Mouse (Mus musculus) embryonic facial prominence, embryonic 14.5 days (tissue): ENCODE measurements at regions not wholly inside any gene's neighbourhood (a gene's known extent, or its start where the extent isn't known, plus 50 kb on each side); places are given as distances from the start of the nearest gene placed in this dataset.

ENCODE experiments used
- ATAC-seq: fragments of 200-750 bp; cut with Nextera tagmentation; 2 replicates; pipeline ENCODE4 v1.8.0; 2017; ENCODE audit warnings: low read depth, moderate number of reproducible peaks, moderate TSS enrichment
- DNase-seq: peaks from one replicate; pipeline ENCODE4 v3.0.0-alpha.2; 2015; ENCODE audit warnings: low spot score
- H3K27ac ChIP-seq: fragments of 300-500 bp; sonication (generic); replicated peaks from 2 replicates; pipeline ENCODE4 v1.5.1; 2014; ENCODE audit warnings: low read depth, mild to moderate bottlenecking, low read length, moderate library complexity
- H3K27me3 ChIP-seq: fragments of 300-500 bp; sonication (generic); replicated peaks from 2 replicates; pipeline ENCODE4 v1.6.1; 2014; ENCODE audit warnings: low read length; ENCODE audit not compliant: control insufficient read depth, insufficient read depth
- H3K36me3 ChIP-seq: fragments of 300-500 bp; sonication (generic); 2 replicates; pipeline ENCODE4 v1.6.1; 2014; ENCODE audit warnings: low read length, mixed read lengths; ENCODE audit not compliant: control insufficient read depth, insufficient read depth
- H3K4me1 ChIP-seq: fragments of 300-500 bp; sonication (generic); 2 replicates; pipeline ENCODE4 v1.6.1; 2014; ENCODE audit warnings: antibody characterized with exemption, low read length; ENCODE audit not compliant: control insufficient read depth, insufficient read depth
- H3K4me2 ChIP-seq: fragments of 300-500 bp; sonication (generic); 2 replicates; pipeline ENCODE4 v1.6.1; 2014; ENCODE audit warnings: low read depth, mild to moderate bottlenecking, low read length, moderate library complexity, mixed read lengths
- H3K4me3 ChIP-seq: fragments of 300-500 bp; sonication (generic); 2 replicates; pipeline ENCODE4 v1.5.1; 2014; ENCODE audit warnings: low read depth, mild to moderate bottlenecking, low read length
- H3K9ac ChIP-seq: fragments of 300-500 bp; sonication (generic); 2 replicates; pipeline ENCODE4 v1.6.1; 2014; ENCODE audit warnings: low read depth, mild to moderate bottlenecking, low read length, moderate library complexity, mixed read lengths
- H3K9me3 ChIP-seq: fragments of 300-500 bp; sonication (generic); 2 replicates; pipeline ENCODE4 v1.6.1; 2016; ENCODE audit warnings: low read length; ENCODE audit not compliant: control insufficient read depth
- WGBS: fragments of 180-500 bp; shearing (Covaris S2); extraction: QIAGEN DNeasy Blood & Tissue Kit; methylation state at CpG from one replicate; pipeline ENCODE4 v1.1.7; 2014; 5-methylcytosine and 5-hydroxymethylcytosine counted together

DNA sequence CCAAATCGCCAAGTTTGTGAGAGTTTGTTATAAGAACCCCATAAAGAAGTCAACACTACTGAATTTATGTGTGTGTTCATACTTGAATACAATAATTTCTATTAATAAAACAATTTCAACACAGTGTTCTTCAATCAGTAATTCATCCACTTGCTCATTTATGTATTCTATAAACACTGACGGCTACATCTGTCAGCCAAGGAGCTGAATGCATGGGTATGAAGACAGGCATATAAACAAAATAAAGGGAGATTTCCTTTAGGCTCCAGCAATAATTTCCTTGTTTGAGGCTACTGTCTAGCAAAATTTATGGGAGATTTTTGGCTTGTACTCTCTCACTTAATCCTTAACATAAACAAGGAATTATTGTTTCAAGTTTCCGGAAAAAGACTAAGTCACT lies 502.9 kb downstream of the Nedd1 start:
- no peak for DNase-seq
- no peaks in the 10 kb centered on the region for H3K27me3 ChIP-seq
- H3K4me3 ChIP-seq: no peak overlapping the region
- H3K9ac ChIP-seq: no peak overlapping the region
- H3K4me1 ChIP-seq: no peaks in the 10 kb centered on the region
- 71% methylated on average over 3 of the region's 3 CpGs for WGBS
- no peak for ATAC-seq
- no peak overlapping the region for H3K27ac ChIP-seq
- H3K9me3 ChIP-seq: no peaks in the 10 kb centered on the region
- H3K36me3 ChIP-seq: no peaks in the 10 kb centered on the region
- H3K4me2 ChIP-seq: no peak overlapping the region

DNA sequence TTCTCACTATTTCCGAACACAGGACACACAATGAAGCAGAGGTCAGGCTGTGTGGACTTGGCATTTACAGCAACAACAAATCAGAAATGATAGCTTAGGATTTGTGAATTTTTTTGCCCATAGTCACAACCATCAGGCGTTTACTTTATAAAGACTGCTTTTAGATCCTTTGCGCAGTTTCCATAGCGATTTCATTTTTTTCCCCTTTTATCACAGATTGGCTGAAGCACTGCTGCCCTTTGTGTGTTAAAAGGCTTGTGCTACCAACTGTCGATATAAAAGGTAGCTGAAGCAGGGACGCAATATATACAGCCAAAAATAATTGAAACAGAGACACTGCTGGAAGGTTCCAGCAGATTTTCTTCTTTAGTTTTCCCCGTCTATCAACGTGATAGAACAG lies 551.4 kb downstream of the Nedd1 start:
- no peak for ATAC-seq
- Histone ChIP-seq H3K9me3 (no peaks in the 10 kb centered on the region), H3K9ac (no peak overlapping the region), H3K4me2 (no peak overlapping the region), H3K36me3 (no peaks in the 10 kb centered on the region), H3K4me3 (no peak overlapping the region), H3K27me3 (no peaks in the 10 kb centered on the region), H3K27ac (no peak overlapping the region), H3K4me1 (no peaks in the 10 kb centered on the region)
- DNase-seq: no peak
- 82% methylated on average over 8 of the region's 8 CpGs for WGBS

DNA sequence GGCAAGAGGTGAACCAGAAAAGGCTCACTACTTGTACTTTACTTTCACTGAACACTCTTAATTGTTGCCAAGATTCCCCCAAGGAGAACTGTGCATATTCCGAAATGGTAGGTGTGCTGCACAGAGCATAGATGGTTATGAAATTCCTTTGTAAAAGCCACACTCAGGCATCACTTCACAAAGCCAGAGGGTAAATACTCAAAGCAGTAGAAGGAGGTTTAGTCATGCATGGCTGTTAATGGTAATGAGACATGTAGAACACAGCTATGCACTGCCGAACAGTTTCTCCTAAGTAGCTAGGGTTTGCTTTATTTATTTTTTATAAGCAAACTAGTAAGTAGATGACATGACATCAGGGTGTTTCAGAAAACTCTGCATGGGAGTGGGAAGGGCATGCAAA lies 556.2 kb downstream of the Nedd1 start:
- H3K9ac ChIP-seq: no peak overlapping the region
- H3K27me3 ChIP-seq: peaks cover 26% of the 10 kb centered on the region
- 64% methylated on average over 2 of the region's 2 CpGs for WGBS
- no peaks in the 10 kb centered on the region for H3K9me3 ChIP-seq
- H3K4me1 ChIP-seq: peaks cover 10% of the 10 kb centered on the region; the same call in 1 of the 2 replicates
- no peak for ATAC-seq
- H3K4me2 ChIP-seq: no peak overlapping the region
- no peak overlapping the region for H3K4me3 ChIP-seq
- H3K27ac ChIP-seq: no peak overlapping the region
- H3K36me3 ChIP-seq: no peaks in the 10 kb centered on the region
- peak; percentile 9 for DNase-seq

DNA sequence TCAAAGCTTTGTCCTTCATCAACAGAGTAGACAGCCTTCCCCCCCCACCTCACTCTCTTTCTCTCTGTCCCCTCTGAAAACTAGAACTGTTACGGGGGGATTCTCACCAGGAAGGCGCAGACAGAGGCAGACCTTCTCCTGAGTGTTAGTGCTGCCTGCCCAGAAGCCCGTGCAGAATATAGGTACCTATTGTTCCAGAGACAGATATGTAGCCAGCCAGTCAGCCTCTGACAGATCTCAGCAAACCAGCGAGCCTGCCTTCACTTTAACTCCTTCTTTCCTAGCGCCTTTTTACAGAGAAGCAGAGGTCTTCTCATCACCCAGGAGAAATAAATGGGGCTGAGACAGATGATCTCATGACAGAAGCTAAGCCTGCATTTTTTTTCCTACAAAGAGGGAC lies 557.2 kb downstream of the Nedd1 start:
- H3K4me3 ChIP-seq: peak overlapping the region; percentile 19; the same call in 1 of the 2 replicates
- DNase-seq: peak; percentile 15
- peak overlapping the region; percentile 19 for H3K4me2 ChIP-seq
- 26% methylated on average over 5 of the region's 5 CpGs for WGBS
- no peaks in the 10 kb centered on the region for H3K9me3 ChIP-seq
- peaks cover 10% of the 10 kb centered on the region; the same call in 1 of the 2 replicates for H3K4me1 ChIP-seq
- peaks cover 26% of the 10 kb centered on the region for H3K27me3 ChIP-seq
- no peak overlapping the region for H3K27ac ChIP-seq
- H3K36me3 ChIP-seq: no peaks in the 10 kb centered on the region
- ATAC-seq: no peak
- H3K9ac ChIP-seq: no peak overlapping the region

DNA sequence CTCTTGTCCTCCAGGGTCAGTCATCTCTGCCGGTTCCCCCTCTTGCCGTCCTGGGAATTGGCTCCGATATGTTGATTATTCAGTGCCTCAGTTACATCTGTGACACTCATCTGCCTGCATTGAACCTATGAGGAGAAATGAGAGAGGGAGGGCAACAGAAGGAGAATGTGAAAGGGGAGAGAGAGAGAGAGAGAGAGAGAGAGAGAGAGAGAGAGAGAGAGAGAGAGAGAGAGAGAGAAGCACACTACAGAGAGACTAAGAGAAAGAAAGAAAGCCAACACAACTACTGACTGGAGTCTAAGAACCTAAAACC lies 557.6 kb downstream of the Nedd1 start:
- Histone ChIP-seq H3K4me3 (peak overlapping the region; percentile 19), H3K9ac (no peak overlapping the region), H3K27ac (no peak overlapping the region), H3K9me3 (no peaks in the 10 kb centered on the region), H3K36me3 (no peaks in the 10 kb centered on the region), H3K4me2 (peak overlapping the region; percentile 19), H3K27me3 (peaks cover 26% of the 10 kb centered on the region), H3K4me1 (peaks cover 10% of the 10 kb centered on the region; the same call in 1 of the 2 replicates)
- WGBS: 47% methylated on average over 3 of the region's 3 CpGs
- no peak for ATAC-seq
- no peak for DNase-seq

DNA sequence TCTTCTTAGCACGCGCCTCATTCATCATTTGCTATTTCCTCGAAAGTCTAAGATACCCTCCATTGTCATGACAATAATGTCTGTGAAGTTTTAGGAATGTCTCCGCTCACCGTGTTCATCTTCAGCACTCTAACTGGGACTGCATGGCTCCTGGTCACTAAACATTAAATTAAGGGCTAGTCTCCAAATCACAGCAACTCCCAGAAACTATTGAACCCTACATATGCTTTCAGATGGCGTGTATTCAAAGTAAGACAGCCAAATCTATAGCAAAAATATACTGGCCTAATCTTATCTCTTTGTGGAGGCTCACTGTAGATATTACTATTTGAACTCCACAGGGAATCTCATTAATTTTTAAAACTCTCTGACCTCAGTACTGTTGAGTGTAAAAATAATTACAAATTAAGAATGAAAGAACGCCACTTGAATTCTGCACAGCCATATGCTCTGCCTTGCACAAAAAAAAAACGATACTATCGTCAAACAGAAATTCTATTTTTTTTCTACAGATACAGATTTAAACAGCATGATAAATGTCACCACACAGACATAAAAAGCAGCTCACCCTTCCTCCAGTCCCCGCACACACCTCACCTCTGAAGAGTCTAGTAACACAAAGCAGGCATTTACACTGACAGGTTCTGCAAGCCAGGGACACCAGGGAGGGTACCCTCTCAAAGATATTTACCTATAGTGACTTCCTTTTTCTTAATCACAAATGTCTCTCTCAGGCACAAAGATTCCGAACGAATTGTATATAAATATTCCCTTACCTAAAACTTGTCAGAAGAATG lies 558.2 kb downstream of the Nedd1 start:
- H3K27ac ChIP-seq: no peak overlapping the region
- no peaks in the 10 kb centered on the region for H3K9me3 ChIP-seq
- peak overlapping the region; percentile 19; the same call in 1 of the 2 replicates for H3K4me2 ChIP-seq
- no peak for DNase-seq
- ATAC-seq: no peak
- WGBS: 65% methylated on average over 12 of the region's 12 CpGs
- H3K4me1 ChIP-seq: peaks cover 10% of the 10 kb centered on the region; the same call in 1 of the 2 replicates
- H3K4me3 ChIP-seq: peak overlapping the region; percentile 19
- 0 out of 2 replicates have a peak overlapping the region, but pooled peaks have one; percentile 5 for H3K9ac ChIP-seq
- no peaks in the 10 kb centered on the region for H3K36me3 ChIP-seq
- peaks cover 26% of the 10 kb centered on the region for H3K27me3 ChIP-seq

DNA sequence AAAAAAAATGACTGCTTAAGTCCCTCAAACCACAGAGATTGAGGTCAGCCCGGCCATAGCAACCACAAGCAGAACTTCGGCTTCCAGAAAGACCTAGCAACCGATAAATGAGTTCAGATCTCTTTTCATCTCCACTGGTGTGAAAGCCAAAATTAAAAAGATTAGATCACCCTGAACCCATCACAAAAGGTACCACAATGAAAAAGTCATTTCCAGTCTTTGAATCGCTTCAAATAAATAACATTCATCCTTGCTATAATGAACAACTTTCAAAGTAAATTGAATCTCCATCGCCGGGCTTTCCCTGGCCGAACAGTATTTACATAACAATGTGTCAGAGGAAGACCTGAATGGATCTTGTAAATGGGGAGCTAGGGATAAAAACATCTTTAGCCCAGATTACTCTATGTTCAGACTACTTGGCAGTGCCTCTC lies 559.1 kb downstream of the Nedd1 start:
- peak; percentile 18 for DNase-seq

DNA sequence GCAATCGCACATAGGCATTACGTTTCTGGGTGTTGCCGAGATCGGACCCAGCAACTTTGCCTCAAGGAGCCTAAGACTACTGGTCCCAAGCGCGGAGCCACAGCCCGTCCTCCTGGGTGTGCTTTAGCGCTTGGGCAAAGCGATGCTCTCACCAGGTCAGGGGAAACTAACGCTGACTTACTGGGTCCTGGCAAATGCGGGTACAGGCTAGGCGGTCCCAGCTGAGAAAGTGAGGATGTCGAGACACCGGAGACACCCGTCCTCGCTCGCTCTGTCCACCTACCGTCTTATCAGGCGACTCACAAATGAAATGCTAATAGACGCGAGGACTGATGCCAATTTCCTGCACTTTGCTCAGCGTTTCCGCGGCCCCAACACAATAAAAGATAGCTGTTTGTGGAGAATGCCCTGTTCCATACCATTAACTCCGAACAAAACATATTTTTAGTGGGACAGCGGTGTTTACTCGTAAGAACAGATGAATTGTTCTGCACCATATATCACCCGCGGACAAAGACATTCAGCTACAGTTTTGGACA lies 559.7 kb downstream of the Nedd1 start:
- Histone ChIP-seq H3K9me3 (no peaks in the 10 kb centered on the region), H3K9ac (peak overlapping the region; percentile 56), H3K4me3 (peak overlapping the region; percentile 44), H3K4me1 (peaks cover 10% of the 10 kb centered on the region; the same call in 1 of the 2 replicates), H3K27ac (no peak overlapping the region; the same call in 1 of the 2 replicates), H3K27me3 (peaks cover 26% of the 10 kb centered on the region), H3K4me2 (peak overlapping the region; percentile 81), H3K36me3 (no peaks in the 10 kb centered on the region)
- DNase-seq (peak; percentile 58), ATAC-seq (peak; percentile 51)
- 2% methylated on average over 29 of the region's 29 CpGs for WGBS

More for the DNA sequence above, 559.1 kb downstream of the Nedd1 start:
- Histone ChIP-seq H3K9ac (no peak overlapping the region), H3K36me3 (no peaks in the 10 kb centered on the region), H3K4me2 (peak overlapping the region; percentile 81), H3K27ac (no peak overlapping the region; the same call in 1 of the 2 replicates), H3K4me3 (peak overlapping the region; percentile 44), H3K4me1 (peaks cover 10% of the 10 kb centered on the region; the same call in 1 of the 2 replicates), H3K9me3 (no peaks in the 10 kb centered on the region), H3K27me3 (peaks cover 26% of the 10 kb centered on the region)
- ATAC-seq: no peak
- 6% methylated on average over 7 of the region's 7 CpGs for WGBS
